Mouse (Mus musculus) intestine, postnatal 0 days (tissue): ENCODE results near the gene Trpv4. TPM values are rescaled to one million over a fixed set of nuclear protein-coding genes. Genes with fewer than 3 reads are reported as not detected.

Source experiments
- ATAC-seq: fragments of 200-750 bp; cut with Nextera tagmentation; 2 replicates; pipeline ENCODE4 v1.8.0; 2017; ENCODE audit warnings: mild to moderate bottlenecking, moderate TSS enrichment, moderate library complexity
- H3K27ac ChIP-seq: fragments of 300-500 bp; sonication (generic); 2 replicates; pipeline ENCODE4 v1.5.1; 2014; ENCODE audit warnings: mild to moderate bottlenecking, low read depth, low read length, moderate library complexity
- H3K27me3 ChIP-seq: fragments of 300-500 bp; sonication (generic); replicated peaks from 2 replicates; pipeline ENCODE4 v1.6.1; 2014; ENCODE audit warnings: low read length, mixed read lengths; ENCODE audit not compliant: control insufficient read depth, insufficient read depth
- H3K36me3 ChIP-seq: fragments of 300-500 bp; sonication (generic); 2 replicates; pipeline ENCODE4 v1.6.1; 2014; ENCODE audit warnings: mild to moderate bottlenecking, moderate library complexity; ENCODE audit not compliant: control insufficient read depth, insufficient read depth
- H3K4me1 ChIP-seq: fragments of 300-500 bp; sonication (generic); replicated peaks from 2 replicates; pipeline ENCODE4 v1.6.1; 2014; ENCODE audit warnings: antibody characterized with exemption, low read length, mixed read lengths; ENCODE audit not compliant: control insufficient read depth, insufficient read depth
- H3K4me2 ChIP-seq: fragments of 300-500 bp; sonication (generic); replicated peaks from 2 replicates; pipeline ENCODE4 v1.6.1; 2014; ENCODE audit warnings: low read depth, mild to moderate bottlenecking, moderate library complexity
- H3K4me3 ChIP-seq: fragments of 300-500 bp; sonication (generic); 2 replicates; pipeline ENCODE4 v1.5.1; 2014; ENCODE audit warnings: low read depth, low read length
- H3K9ac ChIP-seq: fragments of 300-500 bp; sonication (generic); 2 replicates; pipeline ENCODE4 v1.6.1; 2014; ENCODE audit warnings: mild to moderate bottlenecking, low read depth, low read length
- H3K9me3 ChIP-seq: fragments of 300-500 bp; sonication (generic); 2 replicates; pipeline ENCODE4 v1.6.1; 2016; ENCODE audit warnings: mixed run types; ENCODE audit not compliant: control insufficient read depth
- CTCF ChIP-seq: sonication (generic); IDR thresholded peaks from 2 replicates; pipeline ENCODE4 v1.5.1; 2016; ENCODE audit warnings: low read depth, mild to moderate bottlenecking, control low read depth, antibody characterized with exemption, moderate library complexity
- WGBS: fragments of 180-500 bp; shearing (Covaris S2); extraction: QIAGEN DNeasy Blood & Tissue Kit; methylation state at CpG from one replicate; pipeline ENCODE4 v1.1.7; 2014; 5-methylcytosine and 5-hydroxymethylcytosine counted together
- polyA plus RNA-seq: library from polyadenylated mRNA; unstranded; fragments of >200 nt; fragmentation: Nextera tagmentation; extraction: Ambion mirVana; gene quantifications from 2 replicates; pipeline ENCODE4 v1.2.1, GENCODE M21; 2015

Trpv4 gene
- 0.70 and 1.0 TPM in 2 replicates for polyA plus RNA-seq

- H3K27me3 ChIP-seq: peaks cover 29% of the 10 kb centered on the region
- no peaks in the 10 kb centered on the region for H3K9me3 ChIP-seq
- peak within 1 kb of the TSS; percentile 44 for H3K4me3 ChIP-seq
- H3K4me2 ChIP-seq: peak within 1 kb of the TSS; percentile 74
- no peak within 1 kb of the TSS for H3K27ac ChIP-seq
- no peak for TF ChIP-seq CTCF
- WGBS: under 1% methylated on average over 42 of the region's 47 CpGs
- H3K9ac ChIP-seq: 0 out of 2 replicates have a peak within 1 kb of the TSS, but pooled peaks have one; percentile 50
- ATAC-seq: no peak
- H3K4me1 ChIP-seq: no peaks in the 10 kb centered on the region
- H3K36me3 ChIP-seq: no peaks in the 10 kb centered on the region
Measured at GRCm38 (mm10) chr5:114658255-114658654, at the start of gene Trpv4. Trpv4 (minus strand) TSS chr5:114658421.

- peak within 1 kb of the TSS; percentile 56 for H3K9ac ChIP-seq
- peak; percentile 73 for ATAC-seq
- H3K4me3 ChIP-seq: peak within 1 kb of the TSS; percentile 79
- no peaks in the 10 kb centered on the region for H3K9me3 ChIP-seq
- 4% methylated on average over 49 of the region's 49 CpGs for WGBS
- peaks cover 17% of the 10 kb centered on the region for H3K36me3 ChIP-seq
- TF ChIP-seq CTCF: peak; percentile 87
- no peaks in the 10 kb centered on the region for H3K27me3 ChIP-seq
- H3K4me2 ChIP-seq: peak within 1 kb of the TSS; percentile 76
- H3K4me1 ChIP-seq: no peaks in the 10 kb centered on the region
- no peak within 1 kb of the TSS for H3K27ac ChIP-seq
Measured at GRCm38 (mm10) chr5:114707265-114708068, 49.2 kb upstream of the Trpv4 start, which contains the start of gene Tchp. Tchp (plus strand) TSS chr5:114707760.

GRCm38 (mm10) chr5:114702403-114703392 is 44.5 kb upstream of the Trpv4 start:
- Histone ChIP-seq H3K4me2 (no peak overlapping the region), H3K4me1 (no peaks in the 10 kb centered on the region), H3K9me3 (no peaks in the 10 kb centered on the region), H3K4me3 (no peak overlapping the region), H3K9ac (no peak overlapping the region), H3K27me3 (no peaks in the 10 kb centered on the region), H3K27ac (no peak overlapping the region), H3K36me3 (no peaks in the 10 kb centered on the region)
- peak; percentile 74 for ATAC-seq
- peak; percentile 76 for TF ChIP-seq CTCF
- 48% methylated on average over 14 of the region's 14 CpGs for WGBS

GRCm38 (mm10) chr5:114699015-114699414 is 40.8 kb upstream of the Trpv4 start:
- no peak for TF ChIP-seq CTCF
- H3K4me2 ChIP-seq: no peak overlapping the region
- H3K9ac ChIP-seq: no peak overlapping the region
- no peaks in the 10 kb centered on the region for H3K27me3 ChIP-seq
- H3K9me3 ChIP-seq: no peaks in the 10 kb centered on the region
- H3K4me3 ChIP-seq: no peak overlapping the region
- H3K36me3 ChIP-seq: no peaks in the 10 kb centered on the region
- H3K27ac ChIP-seq: no peak overlapping the region
- H3K4me1 ChIP-seq: no peaks in the 10 kb centered on the region
- ATAC-seq: no peak
- 37% methylated on average over 7 of the region's 7 CpGs for WGBS

GRCm38 (mm10) chr5:114698044-114698746 is 40.0 kb upstream of the Trpv4 start:
- Histone ChIP-seq H3K27me3 (no peaks in the 10 kb centered on the region), H3K9me3 (no peaks in the 10 kb centered on the region), H3K4me1 (no peaks in the 10 kb centered on the region), H3K27ac (no peak overlapping the region), H3K9ac (no peak overlapping the region), H3K4me3 (no peak overlapping the region), H3K4me2 (no peak overlapping the region), H3K36me3 (no peaks in the 10 kb centered on the region)
- ATAC-seq: no peak
- 88% methylated on average over 19 of the region's 19 CpGs for WGBS
- no peak for TF ChIP-seq CTCF
